Mouse (Mus musculus) CD4-positive, CD25-positive, alpha-beta regulatory T cell, adult 2 months (primary cell): Measurements from ENCODE around the gene Hist1h2ad.
"Not testable (repeated sequence)": the region's sequence is repeated elsewhere in the genome, so short reads cannot be mapped to it uniquely, and the experiment has no call there.

Experiments used
- DNase-seq: peaks from one replicate; pipeline ENCODE4 v3.0.0-alpha.2; 2012; ENCODE audit warnings: low read depth, low spot score

The Hist1h2ad gene

DNA sequence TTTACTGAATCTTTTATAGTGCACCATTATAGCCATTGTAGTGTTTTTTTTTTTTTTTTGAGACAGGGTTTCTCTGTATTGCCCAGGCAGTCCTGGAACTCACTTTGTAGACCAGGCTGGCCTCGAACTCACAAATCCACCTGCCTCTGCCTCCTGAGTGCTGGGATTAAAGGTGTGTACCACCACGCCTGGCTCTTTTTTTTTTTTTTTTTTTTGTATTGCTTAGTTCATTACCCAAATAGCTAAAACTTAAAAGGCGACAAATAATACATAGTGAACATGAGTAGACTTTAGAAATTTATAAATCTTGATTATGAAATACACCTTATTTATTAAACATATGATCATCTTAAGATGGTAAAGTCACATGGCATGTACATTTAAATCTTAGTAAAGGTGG, 32.7 kb upstream of the Hist1h2ad start:
- DNase-seq: no peak

DNA sequence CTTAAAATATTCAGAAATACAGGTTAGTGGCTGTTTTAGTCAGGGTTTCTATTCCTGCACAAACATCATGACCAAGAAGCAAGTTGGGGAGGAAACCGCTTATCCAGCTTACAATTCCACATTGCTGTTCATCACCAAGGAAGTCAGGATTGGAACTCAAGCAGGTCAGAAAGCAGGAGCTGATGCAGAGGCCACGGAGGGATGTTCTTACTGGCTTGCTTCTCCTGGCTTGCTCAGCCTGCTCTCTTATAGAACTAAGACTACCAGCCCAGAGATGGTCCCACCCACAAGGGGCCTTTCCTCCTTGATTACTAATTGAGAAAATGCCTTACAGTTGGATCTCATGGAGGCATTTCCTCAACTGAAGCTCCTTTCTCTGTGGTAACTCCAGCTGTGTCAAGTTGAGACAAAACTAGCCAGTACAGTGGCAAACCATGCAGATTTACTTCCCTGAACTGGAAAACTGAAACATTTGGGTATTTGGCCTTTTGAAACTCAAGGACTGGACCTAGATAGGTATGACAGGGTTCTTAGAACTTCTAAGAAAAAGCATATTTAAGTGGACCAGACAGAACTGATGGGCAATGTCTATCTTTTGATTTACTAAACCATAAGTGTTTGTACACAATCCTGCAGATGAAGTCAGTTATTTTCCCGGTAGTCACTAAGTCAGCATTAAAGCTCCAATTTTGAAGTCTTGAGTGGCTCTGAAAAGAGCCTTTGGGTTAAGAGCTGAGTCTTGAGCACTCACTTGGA, 31.8 kb upstream of the Hist1h2ad start:
- DNase-seq: not testable (repeated sequence)

DNA sequence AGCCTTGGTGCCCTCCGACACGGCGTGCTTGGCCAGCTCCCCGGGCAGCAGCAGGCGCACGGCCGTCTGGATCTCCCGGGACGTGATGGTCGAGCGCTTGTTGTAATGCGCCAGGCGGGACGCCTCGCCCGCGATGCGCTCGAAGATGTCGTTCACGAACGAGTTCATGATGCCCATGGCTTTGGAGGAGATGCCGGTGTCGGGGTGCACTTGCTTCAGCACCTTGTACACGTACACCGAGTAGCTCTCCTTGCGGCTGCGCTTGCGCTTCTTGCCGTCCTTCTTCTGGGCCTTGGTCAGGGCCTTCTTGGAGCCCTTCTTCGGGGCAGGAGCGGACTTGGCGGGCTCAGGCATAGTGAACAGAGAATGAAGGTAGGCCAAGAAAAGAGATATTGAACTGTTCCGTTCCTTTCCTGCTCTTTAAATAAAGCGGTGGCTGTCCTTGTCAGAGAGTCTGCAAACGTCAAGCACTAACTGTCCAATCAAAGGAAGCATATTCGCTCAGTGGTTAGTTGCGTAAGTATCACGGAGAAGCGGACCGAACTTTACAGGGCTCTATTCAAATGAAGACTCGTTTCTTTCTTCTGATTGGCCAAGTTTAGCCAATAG, 31.1 kb upstream of the Hist1h2ad start, which contains the start of gene Hist1h2bh:
TSS of gene Hist1h2bh (minus strand) at position 394 of the 609 bp plus-strand sequence.
- DNase-seq: peak; percentile 93

DNA sequence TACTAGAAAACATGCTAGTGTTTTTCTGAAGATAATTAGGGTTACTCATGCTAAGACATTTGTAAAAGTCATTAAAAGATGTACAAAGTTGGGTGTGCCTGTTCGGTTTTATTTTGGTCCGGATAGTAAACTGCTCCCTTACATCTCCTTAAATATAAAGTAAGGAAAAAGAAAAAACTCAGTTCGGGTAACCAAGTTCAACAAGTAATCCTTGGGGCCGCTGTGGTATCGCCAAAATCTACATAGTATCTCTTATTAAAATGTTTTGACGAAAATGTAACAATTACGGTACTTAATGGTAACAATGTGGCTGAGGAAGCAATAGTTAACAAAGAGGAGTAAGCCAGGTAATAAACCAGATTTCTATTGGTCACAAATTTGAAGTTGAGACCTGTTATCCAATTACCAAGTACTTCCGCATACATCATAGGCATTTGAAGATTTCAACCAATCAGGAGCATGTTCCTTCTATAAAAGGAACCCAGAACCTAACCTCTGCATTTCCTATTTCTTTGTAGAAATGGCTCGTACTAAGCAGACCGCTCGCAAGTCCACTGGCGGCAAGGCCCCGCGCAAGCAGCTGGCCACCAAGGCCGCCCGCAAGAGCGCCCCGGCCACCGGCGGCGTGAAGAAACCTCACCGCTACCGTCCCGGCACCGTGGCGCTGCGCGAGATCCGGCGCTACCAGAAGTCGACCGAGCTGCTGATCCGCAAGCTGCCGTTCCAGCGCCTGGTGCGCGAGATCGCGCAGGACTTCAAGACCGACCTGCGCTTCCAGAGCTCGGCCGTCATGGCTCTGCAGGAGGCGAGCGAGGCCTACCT, 30.0 kb upstream of the Hist1h2ad start, which contains the start of gene Hist1h3f:
TSS of gene Hist1h3f (plus strand) at position 88 of the 822 bp plus-strand sequence.
- peak; percentile 91 for DNase-seq

DNA sequence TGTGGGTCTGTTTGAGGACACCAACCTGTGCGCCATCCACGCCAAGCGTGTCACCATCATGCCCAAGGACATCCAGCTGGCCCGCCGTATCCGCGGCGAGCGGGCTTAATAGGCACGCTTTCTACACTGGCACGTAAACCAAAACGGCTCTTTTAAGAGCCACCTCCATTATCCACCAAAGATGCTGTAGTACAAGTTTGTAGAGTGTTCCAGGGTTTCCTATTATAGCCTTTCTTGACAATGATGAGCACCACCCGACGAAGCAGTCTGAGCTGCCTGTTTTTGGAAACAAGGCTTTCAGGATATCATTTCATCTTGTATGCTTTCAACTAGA, 29.4 kb upstream of the Hist1h2ad start:
- peak; percentile 41 for DNase-seq

DNA sequence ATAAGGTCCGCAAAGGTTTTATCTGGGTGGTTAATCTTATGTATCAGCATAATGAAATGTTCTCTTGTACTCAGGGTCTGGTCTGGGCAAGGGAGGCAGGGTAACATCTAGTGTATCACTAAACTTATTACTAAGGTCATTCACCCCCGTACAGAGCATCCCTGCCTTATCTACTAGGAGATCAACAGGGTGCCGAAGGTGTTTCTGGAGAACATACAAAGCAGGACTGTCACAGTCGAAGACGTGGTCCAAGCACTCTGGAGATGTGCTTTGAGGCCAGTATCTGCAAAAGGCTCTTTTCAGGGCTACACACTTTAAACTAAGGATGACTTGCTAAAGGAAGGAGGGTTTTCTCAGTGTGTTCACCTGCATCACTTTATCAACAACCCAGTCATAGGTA, 27.5 kb upstream of the Hist1h2ad start:
- no peak for DNase-seq

DNA sequence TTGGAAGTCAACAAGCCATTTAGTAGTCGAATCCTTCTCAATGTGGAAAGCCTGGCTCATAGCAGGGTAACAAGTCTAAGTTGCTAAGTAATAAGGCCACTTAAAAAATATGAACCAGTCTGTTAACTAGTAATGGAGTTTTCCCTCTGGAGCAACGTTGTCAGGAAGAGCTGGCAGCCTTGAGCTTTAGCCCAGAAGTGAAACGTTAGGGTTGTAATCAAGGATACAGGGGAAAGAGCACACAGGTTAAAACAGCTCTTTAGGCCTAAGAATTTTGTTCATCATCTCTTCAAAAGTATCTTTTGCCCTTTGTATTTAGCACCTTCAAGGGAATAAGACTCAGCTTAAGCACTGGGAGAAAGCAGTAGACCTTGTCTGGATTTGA, 23.4 kb upstream of the Hist1h2ad start:
- DNase-seq: peak; percentile 11

DNA sequence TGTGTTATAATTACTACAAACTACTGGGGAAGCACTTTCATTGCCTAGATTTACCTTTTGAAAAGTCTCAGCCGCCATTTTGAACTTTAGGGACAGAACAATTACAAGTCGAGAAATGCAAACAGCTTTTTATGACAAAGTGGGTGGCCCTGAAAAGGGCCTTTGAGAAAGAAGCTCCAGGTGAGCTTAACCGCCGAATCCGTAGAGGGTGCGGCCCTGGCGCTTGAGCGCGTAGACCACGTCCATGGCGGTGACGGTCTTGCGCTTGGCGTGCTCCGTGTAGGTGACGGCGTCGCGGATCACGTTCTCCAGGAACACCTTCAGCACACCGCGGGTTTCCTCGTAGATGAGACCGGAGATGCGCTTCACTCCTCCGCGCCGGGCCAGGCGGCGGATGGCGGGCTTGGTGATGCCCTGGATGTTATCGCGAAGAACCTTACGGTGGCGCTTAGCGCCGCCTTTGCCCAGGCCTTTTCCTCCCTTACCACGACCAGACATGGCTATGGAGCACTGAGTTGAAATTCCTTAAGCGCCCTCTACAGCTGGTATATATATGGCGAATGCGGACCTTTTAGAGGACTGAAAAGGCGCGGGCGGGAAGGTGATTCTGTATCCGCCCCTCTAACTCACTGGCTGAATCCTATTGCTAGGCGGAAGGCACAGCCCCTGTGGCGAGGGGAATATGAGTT, 22.9 kb upstream of the Hist1h2ad start, which contains the start of gene Hist1h4f:
TSS of gene Hist1h4f (minus strand) at position 503 of the 689 bp plus-strand sequence.
- DNase-seq: peak; percentile 87

DNA sequence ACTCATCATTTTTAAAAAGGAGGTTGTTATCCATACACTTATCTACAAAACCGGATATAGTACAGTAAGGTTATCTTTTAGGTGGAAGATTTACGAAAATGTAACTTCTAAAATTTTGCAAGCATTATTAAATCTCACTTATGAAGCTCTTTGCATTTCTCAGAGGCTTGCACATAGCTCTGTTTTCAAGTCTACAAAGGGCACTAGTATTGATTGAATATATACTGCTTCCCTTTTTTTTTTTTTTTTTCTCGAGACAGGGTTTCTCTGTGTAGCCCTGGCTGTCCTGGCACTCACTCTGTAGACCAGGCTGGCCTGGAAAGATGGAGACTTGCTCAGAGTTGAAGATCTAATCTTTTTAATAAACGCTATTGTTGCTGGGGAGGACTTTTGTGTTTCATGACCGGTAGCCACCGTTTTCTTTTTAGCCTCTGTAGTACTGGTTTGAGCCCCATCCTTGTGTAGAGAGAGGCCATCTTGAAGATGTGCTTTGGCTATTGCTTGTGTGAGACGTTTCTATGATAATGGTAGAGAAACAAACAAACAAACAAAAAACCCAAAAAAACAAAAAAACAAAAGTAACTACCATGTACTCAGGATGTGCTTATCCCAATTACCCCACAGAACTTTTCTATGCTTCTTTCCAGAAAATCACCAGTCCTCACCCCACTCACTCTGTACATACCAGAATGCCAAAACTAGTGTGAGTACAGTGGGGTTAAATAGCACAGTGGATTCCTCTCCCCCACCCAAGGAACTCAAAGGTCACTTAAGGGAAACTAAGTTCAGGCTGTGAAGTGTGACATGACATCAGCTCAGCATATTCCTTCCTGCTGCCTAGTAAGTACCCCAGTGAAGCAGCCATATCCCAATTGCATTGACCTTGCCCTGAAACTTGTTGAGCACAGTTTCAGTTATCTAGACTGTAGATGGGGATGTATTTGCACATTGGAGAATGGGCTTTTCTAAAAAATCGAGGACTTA, 22.0 kb upstream of the Hist1h2ad start:
- DNase-seq: no peak

DNA sequence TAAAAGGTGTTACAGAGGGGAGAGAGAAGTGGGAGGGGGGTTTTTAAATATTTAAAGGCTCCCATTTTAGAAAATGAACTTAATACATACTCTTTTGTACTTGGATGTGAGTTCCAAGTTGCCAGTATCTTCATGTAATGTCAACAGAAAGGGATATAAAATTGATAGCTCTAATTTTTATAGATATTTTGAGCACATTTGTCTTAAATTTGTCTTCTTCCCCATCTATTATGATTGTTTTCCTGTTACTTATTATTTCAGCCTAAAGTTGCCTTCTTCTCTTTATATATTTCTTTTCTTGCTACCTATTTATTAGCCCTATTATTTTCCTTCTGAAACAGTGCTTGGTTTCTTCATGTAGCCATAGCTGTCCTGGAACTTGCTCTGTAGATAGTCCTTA, 21.2 kb upstream of the Hist1h2ad start, which contains the start of gene Hist1h1d:
TSS of gene Hist1h1d (plus strand) at position 301 of the 400 bp plus-strand sequence.
- DNase-seq: no peak

DNA sequence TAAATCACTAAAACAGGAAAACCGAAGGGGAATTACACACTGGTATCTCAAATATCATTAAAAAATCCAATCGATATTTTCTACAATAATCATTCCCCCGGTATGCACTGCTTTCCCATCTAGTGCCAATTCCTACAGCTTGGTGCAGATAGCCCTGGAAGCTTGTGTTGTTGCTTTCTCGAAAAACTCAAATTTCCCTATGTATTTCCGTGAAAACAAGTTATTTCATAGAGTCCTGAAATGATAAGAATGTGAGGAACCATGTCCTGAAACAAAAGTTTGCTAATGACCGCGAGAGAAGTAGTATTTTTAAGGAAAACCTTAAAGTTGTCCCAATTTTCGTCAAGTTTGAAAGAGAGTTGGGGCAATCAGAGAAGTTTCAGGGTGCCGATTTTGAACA, 19.8 kb upstream of the Hist1h2ad start:
- DNase-seq: no peak

DNA sequence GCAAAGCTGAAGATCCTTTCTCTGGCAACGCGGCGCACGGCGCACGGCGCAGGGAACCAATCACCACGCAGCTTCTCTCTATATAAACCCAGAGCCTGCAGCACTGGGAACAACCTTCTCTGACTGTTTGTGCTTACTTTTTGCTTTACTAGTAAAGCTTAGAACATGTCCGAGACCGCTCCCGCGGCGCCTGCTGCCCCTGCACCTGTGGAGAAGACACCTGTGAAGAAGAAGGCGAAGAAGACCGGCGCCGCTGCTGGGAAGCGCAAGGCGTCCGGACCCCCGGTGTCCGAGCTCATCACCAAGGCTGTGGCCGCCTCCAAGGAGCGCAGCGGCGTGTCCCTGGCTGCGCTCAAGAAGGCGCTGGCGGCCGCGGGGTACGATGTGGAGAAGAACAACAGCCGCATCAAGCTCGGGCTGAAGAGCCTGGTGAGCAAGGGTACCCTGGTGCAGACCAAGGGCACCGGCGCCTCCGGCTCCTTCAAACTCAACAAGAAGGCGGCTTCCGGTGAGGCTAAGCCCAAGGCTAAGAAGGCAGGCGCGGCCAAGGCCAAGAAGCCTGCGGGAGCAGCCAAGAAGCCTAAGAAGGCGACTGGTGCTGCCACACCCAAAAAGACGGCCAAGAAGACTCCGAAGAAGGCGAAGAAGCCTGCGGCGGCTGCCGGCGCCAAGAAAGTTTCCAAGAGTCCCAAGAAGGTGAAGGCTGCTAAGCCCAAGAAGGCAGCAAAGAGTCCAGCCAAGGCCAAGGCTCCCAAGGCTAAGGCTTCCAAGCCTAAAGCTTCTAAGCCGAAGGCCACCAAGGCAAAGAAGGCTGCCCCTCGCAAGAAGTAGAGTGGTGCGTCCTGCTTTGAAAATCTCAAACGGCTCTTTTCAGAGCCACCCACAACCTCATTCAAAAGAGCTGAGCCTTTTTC, 19.0 kb upstream of the Hist1h2ad start:
- peak; percentile 82 for DNase-seq

DNA sequence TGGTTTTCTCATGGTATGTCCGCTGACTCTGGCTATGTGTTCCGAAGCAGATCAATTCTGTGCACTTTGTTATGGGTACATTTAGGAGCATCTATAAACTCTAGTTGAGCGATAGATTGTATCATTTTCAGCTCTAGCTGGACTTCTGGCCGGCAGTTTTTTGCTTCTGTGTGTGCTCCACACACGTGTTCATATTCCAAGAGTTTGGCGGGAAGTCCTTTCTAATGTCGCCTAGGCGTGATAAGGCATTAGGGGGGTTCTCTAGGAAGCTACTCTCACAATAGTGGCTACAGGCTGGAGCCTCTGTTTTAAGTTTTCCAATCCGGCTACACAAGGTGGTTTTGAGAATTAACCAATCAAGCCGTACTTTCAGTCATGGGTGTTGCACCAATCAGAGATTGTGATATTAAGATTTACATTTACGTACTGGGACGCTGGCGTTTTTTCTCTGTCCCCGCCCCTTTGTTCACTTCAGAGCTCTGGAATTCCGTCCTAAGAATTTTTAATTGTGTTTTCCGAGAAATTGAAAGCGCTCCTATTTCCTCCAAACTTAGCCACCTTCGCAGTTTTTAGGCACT, 18.3 kb upstream of the Hist1h2ad start:
- DNase-seq: peak; percentile 87

DNA sequence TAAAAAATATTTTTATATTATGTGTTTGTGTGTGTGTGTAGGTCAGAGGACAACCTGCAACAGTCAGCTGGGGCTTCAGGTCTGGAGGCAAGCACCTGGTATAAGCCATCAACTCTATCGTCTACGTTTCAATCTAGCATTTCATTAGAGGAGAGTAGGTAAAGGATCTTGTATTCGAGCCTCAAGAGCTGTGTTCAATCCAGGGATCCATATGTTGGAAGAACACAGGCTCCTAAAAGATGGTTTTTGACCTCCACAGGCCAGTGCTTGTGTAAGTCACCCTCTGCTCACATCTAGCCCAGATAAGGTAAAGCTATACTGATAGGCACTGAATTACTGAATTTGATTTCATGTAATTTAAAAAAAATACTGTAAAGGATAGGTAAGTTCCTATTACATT, 17.3 kb upstream of the Hist1h2ad start:
- DNase-seq: no peak

DNA sequence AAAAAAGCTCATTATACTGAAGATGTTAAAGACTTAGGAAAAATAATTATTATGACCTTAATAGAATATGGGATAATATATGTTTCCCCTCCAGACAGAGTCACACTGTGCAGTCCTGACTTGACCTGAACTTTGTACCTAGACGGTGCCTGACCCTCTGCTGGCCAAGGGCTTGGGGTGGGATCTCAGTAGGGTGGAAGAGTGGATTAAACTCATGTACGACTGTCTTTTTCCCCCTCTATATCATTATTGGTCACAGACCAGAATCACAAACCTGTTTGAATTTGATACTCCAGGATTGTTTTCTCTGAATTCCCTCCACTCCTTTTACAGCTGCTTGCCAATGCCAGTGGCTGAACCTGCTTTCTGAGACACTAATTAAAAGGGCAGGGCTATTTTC, 13.5 kb upstream of the Hist1h2ad start:
- DNase-seq: not testable (repeated sequence)

DNA sequence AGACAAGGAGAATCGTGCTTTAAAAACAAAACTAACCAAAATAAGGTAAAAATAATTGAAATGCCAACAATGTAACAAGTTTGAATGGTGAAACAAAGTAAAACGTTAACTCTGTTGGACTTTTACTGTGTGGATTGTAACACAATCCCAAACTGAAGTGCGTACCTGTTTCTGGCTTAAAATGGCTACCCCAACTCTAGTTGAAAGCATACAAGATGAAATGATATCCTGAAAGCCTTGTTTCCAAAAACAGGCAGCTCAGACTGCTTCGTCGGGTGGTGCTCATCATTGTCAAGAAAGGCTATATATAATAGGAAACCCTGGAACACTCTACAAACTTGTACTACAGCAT, 12.7 kb upstream of the Hist1h2ad start:
- DNase-seq: not testable (repeated sequence)

DNA sequence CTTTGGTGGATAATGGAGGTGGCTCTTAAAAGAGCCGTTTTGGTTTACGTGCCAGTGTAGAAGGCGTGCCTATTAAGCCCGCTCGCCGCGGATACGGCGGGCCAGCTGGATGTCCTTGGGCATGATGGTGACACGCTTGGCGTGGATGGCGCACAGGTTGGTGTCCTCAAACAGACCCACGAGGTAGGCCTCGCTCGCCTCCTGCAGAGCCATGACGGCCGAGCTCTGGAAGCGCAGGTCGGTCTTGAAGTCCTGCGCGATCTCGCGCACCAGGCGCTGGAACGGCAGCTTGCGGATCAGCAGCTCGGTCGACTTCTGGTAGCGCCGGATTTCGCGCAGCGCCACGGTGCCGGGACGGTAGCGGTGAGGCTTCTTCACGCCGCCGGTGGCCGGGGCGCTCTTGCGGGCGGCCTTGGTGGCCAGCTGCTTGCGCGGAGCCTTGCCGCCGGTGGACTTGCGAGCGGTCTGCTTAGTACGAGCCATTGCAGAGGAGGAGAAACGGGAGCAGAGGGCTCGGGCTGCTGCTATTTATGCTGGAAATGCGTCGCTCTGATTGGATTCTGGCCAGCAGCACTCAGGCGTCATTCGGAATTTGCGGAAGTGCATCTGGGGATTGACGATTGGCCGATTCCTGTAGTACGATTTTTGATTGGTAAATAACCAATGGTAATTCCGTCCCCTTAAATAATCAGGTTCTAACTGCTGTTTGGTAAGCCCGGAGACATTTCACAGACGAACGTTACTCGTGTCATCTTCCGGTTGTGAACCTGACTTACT, 12.1 kb upstream of the Hist1h2ad start, which contains the start of gene Hist1h3e:
TSS of gene Hist1h3e (minus strand) at position 487 of the 777 bp plus-strand sequence.
- peak; percentile 96 for DNase-seq
